Mouse (Mus musculus) neural tube, embryonic 11.5 days (tissue): ENCODE measurements around the gene Ttc34. TPM values are rescaled to one million over a fixed set of nuclear protein-coding genes. Genes with fewer than 3 reads are reported as not detected.
A peak's percentile ranks its signal among the peaks of the same experiment; 100 is the strongest.

Source experiments
- ATAC-seq: fragments of 200-750 bp; cut with Nextera tagmentation; 2 replicates; pipeline ENCODE4 v1.8.0; 2017; ENCODE audit warnings: moderate number of reproducible peaks, mild to moderate bottlenecking, moderate TSS enrichment, moderate library complexity; ENCODE audit not compliant: insufficient read depth, low FRiP score, low TSS enrichment
- DNase-seq: peaks from one replicate; pipeline ENCODE4 v3.0.0-alpha.2; 2015; ENCODE audit warnings: low spot score
- H3K27ac ChIP-seq: fragments of 300-500 bp; sonication (generic); 2 replicates; pipeline ENCODE4 v1.5.1; 2014; ENCODE audit warnings: low read depth, mild to moderate bottlenecking, low read length
- H3K27me3 ChIP-seq: fragments of 300-500 bp; sonication (generic); 2 replicates; pipeline ENCODE4 v1.6.1; 2014; ENCODE audit warnings: mild to moderate bottlenecking, low read length, mixed read lengths; ENCODE audit not compliant: control insufficient read depth, insufficient read depth
- H3K36me3 ChIP-seq: fragments of 300-500 bp; sonication (generic); 2 replicates; pipeline ENCODE4 v1.6.1; 2014; ENCODE audit warnings: mild to moderate bottlenecking, low read length, moderate library complexity, mixed read lengths; ENCODE audit not compliant: control insufficient read depth, insufficient read depth
- H3K4me1 ChIP-seq: fragments of 300-500 bp; sonication (generic); 2 replicates; pipeline ENCODE4 v1.6.1; 2014; ENCODE audit warnings: low read length, mixed read lengths; ENCODE audit not compliant: control insufficient read depth, insufficient read depth
- H3K4me2 ChIP-seq: fragments of 300-500 bp; sonication (generic); 2 replicates; pipeline ENCODE4 v1.6.1; 2014; ENCODE audit warnings: low read depth, mild to moderate bottlenecking, moderate library complexity
- H3K4me3 ChIP-seq: fragments of 300-500 bp; sonication (generic); 2 replicates; pipeline ENCODE4 v1.5.1; 2014; ENCODE audit warnings: low read depth, low read length
- H3K9ac ChIP-seq: fragments of 300-500 bp; sonication (generic); 2 replicates; pipeline ENCODE4 v1.6.1; 2014; ENCODE audit warnings: mild to moderate bottlenecking, low read length
- H3K9me3 ChIP-seq: fragments of 300-500 bp; sonication (generic); 2 replicates; pipeline ENCODE4 v1.6.1; 2016; ENCODE audit warnings: low read length; ENCODE audit not compliant: control insufficient read depth
- WGBS: fragments of 180-500 bp; shearing (Covaris S2); extraction: QIAGEN DNeasy Blood & Tissue Kit; methylation state at CpG from one replicate; pipeline ENCODE4 v1.1.7; 2014; 5-methylcytosine and 5-hydroxymethylcytosine counted together
- polyA plus RNA-seq: library from polyadenylated mRNA; unstranded; fragments of >200 nt; fragmentation: Nextera tagmentation; extraction: Ambion mirVana; gene quantifications from 2 replicates; pipeline ENCODE4 v1.2.1, GENCODE M21; 2014

Ttc34 gene
- 0.38 and 0.39 TPM in 2 replicates for polyA plus RNA-seq

DNA sequence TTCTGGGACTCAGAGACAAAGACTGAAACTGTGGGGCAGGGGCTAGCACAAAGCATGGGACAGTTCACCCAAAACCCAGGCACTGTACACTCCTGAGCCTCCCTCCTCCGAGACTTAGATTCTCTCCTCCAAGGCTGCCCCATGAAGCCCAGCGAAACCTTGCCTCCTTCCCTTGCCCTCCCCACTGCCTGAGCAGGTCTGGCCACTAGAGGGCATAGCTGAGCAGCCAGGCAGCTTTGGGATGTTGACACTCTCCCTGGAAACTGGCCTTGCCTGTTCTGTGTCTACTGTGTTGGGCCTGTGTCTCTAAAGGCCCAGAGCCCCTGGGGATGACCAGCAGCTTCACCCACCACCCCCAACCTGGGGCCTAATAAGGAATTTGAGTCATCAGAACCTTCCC, at the start of gene Ttc34:
Gene Ttc34, plus strand, starts transcription at position 290 of the 400 bp plus-strand sequence.
- no peak for ATAC-seq
- no peaks in the 10 kb centered on the region for H3K9me3 ChIP-seq
- 83% methylated on average over 2 of the region's 2 CpGs for WGBS

DNA sequence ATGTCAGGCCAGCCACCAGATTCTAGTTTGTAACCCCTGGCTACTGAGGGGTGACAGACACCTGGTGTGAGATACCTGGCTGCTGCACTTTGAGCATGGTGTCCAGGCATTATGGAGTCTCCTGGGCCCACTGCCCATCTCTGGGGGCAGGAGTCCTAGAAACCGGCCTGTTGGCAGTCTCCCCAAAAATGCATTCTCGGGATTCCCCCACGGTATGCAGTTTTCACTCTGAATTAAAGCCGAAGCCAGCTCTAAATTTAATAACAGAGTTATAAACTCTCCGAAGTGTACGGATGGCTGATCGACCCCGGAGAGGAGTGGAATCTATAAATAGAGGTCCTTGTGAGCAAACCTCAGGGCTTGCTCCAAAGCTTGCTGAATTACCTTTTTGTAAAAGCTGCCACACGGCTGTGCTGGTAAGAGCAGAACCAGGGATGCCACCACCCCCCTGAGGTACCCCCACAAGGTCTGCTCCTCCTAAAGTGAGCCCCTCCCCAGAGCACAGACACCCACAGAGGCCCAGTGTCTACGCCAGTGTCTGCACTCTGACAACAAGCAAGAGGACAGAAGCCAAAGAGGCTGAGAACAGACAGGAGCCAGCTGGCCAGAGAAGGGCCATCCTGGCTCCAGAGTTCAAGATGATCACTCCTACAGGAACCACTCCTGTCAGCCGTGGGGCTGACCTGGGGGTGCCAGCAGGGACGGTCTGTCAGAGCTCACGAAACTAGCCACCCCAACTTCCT, 49.1 kb upstream of the Ttc34 start:
- 79% methylated on average over 13 of the region's 13 CpGs for WGBS
- H3K9ac ChIP-seq = no peak overlapping the region
- no peak overlapping the region for H3K4me3 ChIP-seq

More for the DNA sequence above, at the start of gene Ttc34:
- Histone ChIP-seq H3K27me3 (no peaks in the 10 kb centered on the region), H3K36me3 (no peaks in the 10 kb centered on the region), H3K4me1 (no peaks in the 10 kb centered on the region), H3K9ac (no peak within 1 kb of the TSS), H3K4me2 (no peak within 1 kb of the TSS), H3K27ac (no peak within 1 kb of the TSS), H3K4me3 (no peak within 1 kb of the TSS)
- DNase-seq = peak; percentile 59

DNA sequence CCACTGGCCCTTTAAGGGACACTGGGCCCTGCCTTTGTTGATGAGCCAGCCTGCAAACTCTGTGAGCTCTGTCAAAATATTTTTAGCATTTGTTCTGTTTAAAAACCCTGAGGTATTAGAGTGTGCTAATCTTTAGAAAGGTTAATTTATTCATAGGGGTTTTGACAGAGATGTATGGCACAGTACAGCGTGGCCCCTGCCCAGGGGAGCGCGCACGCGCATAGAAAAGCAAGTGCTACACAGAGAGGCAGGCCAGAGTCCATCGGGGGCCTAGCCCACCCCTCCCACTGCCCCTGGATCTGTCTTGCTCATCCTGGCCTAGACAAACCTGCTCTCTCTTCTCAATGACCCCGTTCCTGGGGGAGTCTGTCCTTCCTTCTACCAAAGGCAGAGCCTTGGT, 45.4 kb upstream of the Ttc34 start:
- Histone ChIP-seq H3K9me3 (no peaks in the 10 kb centered on the region), H3K27me3 (no peaks in the 10 kb centered on the region), H3K4me1 (no peaks in the 10 kb centered on the region), H3K9ac (no peak overlapping the region), H3K4me2 (no peak overlapping the region), H3K36me3 (no peaks in the 10 kb centered on the region), H3K4me3 (no peak overlapping the region), H3K27ac (no peak overlapping the region)
- no peak for DNase-seq
- WGBS = 75% methylated on average over 7 of the region's 7 CpGs
- ATAC-seq = no peak

More for the DNA sequence above, 49.1 kb upstream of the Ttc34 start:
- no peak for ATAC-seq
- Histone ChIP-seq H3K4me1 (peaks cover 5% of the 10 kb centered on the region), H3K9me3 (no peaks in the 10 kb centered on the region), H3K27ac (no peak overlapping the region), H3K4me2 (no peak overlapping the region), H3K27me3 (no peaks in the 10 kb centered on the region), H3K36me3 (no peaks in the 10 kb centered on the region)
- DNase-seq = no peak

DNA sequence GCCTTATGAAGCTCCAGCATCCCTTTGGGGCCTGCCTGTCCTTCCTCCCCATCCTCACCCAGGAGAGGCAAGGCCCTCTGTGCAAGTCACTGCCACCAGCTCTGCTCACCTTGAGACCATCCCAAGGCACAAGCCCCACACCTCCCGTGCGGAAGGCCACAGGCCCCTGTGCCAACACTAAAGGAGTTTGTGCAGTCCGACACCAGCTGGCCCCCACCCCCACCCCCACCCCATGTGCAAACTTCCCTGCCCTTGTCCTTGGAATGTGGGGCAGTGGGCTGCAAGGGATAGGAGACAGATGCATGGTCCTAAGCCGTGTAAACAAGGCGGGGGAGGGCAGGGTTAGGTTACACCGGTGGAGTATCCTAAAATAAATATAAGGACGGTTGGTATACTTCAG, 43.8 kb upstream of the Ttc34 start:
- H3K4me2 ChIP-seq = no peak overlapping the region
- no peak overlapping the region for H3K9ac ChIP-seq
- no peaks in the 10 kb centered on the region for H3K9me3 ChIP-seq
- DNase-seq (no peak), ATAC-seq (no peak)
- no peaks in the 10 kb centered on the region for H3K36me3 ChIP-seq
- no peak overlapping the region for H3K4me3 ChIP-seq
- H3K27me3 ChIP-seq = no peaks in the 10 kb centered on the region
- 80% methylated on average over 7 of the region's 7 CpGs for WGBS
- H3K4me1 ChIP-seq = no peaks in the 10 kb centered on the region
- H3K27ac ChIP-seq = no peak overlapping the region

DNA sequence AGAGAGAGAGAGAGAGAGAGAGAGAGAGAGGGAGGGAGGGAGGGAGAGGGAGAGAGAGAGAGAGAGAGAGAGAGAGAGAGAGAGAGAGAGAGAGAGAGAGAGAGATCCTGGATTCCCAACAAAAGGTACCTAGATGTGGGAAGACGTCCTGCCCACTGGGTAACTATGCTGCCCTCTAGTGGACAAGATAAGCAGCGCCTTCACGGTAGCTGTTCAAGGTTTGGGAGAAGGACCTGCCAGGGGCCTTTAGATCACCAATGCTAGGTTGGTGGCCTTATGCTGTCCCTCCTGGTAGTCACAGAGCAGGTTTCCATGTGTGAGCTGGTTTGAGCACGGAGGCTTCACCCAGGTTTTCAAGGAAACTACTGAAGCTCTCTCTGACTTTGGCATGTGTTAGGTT, 39.4 kb upstream of the Ttc34 start:
- DNase-seq (peak; percentile 70), ATAC-seq (no peak)
- Histone ChIP-seq H3K9ac (no peak overlapping the region), H3K27me3 (peaks cover 16% of the 10 kb centered on the region), H3K4me1 (peaks cover 5% of the 10 kb centered on the region), H3K36me3 (no peaks in the 10 kb centered on the region), H3K9me3 (no peaks in the 10 kb centered on the region), H3K27ac (no peak overlapping the region), H3K4me2 (no peak overlapping the region), H3K4me3 (no peak overlapping the region)
- 5% methylated on average over 4 of the region's 4 CpGs for WGBS

DNA sequence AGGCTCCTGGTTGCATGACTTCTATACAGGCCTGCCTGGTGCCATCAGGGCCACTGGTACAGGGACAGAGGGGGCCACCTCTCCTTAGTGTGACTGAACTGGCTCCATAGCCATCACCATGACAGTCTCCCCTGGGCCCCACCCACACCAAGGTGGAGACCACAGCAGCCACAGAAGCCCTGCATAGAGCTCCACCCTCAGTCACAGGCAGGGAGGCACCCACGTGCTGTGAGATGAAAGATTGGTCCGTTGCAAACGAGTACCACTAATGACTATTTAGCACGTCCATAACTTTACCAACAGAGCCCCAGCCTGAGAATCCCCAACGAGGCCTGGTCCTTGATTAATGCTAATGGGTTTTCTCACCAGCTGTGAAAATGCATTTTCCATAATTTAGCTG, 36.7 kb upstream of the Ttc34 start:
- WGBS = 41% methylated on average over 5 of the region's 5 CpGs
- Histone ChIP-seq H3K4me3 (no peak overlapping the region), H3K4me2 (no peak overlapping the region), H3K9ac (no peak overlapping the region), H3K27me3 (peaks cover 16% of the 10 kb centered on the region), H3K9me3 (no peaks in the 10 kb centered on the region), H3K4me1 (peaks cover 5% of the 10 kb centered on the region), H3K36me3 (no peaks in the 10 kb centered on the region), H3K27ac (no peak overlapping the region)
- no peak for DNase-seq
- no peak for ATAC-seq

DNA sequence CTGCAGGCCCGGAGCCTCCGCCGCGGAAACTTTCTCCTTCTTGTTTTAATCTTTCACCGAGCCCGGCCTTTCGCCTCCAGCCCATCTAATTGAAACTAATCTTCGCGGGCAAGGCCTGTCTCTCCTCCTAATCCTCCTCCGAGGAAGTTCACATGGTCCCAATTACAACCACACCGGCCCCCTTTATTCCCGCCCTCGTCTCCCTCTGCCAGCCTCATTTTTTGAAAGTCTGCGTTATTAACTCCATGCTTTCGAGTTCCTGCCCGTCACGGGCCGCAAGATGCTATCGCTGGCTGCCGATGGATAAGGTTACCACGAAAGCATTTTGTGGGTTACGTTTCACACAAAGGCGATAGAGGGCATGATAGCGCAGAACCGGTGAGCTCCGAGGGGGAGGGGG, 35.0 kb upstream of the Ttc34 start:
- Histone ChIP-seq H3K4me3 (no peak overlapping the region), H3K27me3 (peaks cover 16% of the 10 kb centered on the region), H3K27ac (no peak overlapping the region), H3K4me2 (no peak overlapping the region), H3K36me3 (no peaks in the 10 kb centered on the region), H3K9ac (0 out of 2 replicates have a peak overlapping the region, but pooled peaks have one; percentile 5), H3K4me1 (peaks cover 5% of the 10 kb centered on the region), H3K9me3 (no peaks in the 10 kb centered on the region)
- ATAC-seq (no peak), DNase-seq (no peak)
- WGBS = 7% methylated on average over 26 of the region's 26 CpGs

DNA sequence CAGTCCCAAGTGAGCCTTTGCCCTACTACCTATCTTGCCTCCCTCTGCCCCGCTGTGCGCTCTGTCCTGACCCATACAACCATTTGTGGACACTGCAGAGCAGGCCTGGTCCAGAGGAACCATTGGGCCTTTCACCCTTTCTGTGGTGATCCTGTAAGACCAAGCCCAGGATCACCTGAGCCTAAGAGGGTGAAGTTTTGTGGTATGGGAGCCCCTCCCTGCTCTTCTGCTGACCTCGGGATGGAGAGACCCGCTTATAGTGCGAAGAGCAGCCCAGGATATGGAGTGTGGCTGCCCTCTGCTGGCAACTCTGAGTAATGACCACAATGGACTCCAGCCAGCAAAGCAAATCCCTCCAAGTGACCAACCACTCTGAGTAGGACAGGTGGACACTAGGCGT, 11.6 kb upstream of the Ttc34 start:
- Histone ChIP-seq H3K36me3 (no peaks in the 10 kb centered on the region), H3K4me1 (0 out of 2 replicates have a peak, but pooled peaks cover 6% of the 10 kb centered on the region), H3K27ac (no peak overlapping the region), H3K27me3 (no peaks in the 10 kb centered on the region), H3K9me3 (no peaks in the 10 kb centered on the region), H3K4me3 (no peak overlapping the region), H3K4me2 (no peak overlapping the region), H3K9ac (no peak overlapping the region)
- WGBS = 33% methylated on average over 6 of the region's 6 CpGs
- DNase-seq (peak; percentile 80), ATAC-seq (peak; percentile 53)

DNA sequence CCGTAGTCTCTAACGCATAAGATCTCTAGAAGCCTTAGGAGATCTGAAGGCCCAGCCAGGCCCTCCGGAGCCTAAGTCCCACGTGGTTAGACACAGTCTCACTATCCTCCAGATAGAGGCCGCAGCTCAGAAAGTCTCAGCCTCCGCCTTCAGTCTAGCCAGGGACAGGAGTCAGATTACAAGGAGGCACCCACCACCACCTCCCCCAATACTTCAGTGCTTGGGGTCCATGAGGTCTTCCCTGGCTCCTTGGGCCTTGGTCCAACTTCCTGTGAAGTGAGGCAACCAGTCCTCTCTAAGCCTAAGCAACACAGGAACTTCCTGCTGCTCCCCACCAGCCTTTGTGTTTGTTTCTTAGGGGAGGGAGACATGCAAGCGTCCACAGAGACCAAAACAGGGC, 11.0 kb upstream of the Ttc34 start:
- H3K9me3 ChIP-seq = no peaks in the 10 kb centered on the region
- no peaks in the 10 kb centered on the region for H3K36me3 ChIP-seq
- WGBS = 57% methylated on average over 7 of the region's 7 CpGs
- no peak overlapping the region for H3K4me3 ChIP-seq
- no peak overlapping the region for H3K9ac ChIP-seq
- 0 out of 2 replicates have a peak, but pooled peaks cover 6% of the 10 kb centered on the region for H3K4me1 ChIP-seq
- no peak overlapping the region for H3K4me2 ChIP-seq
- H3K27ac ChIP-seq = no peak overlapping the region
- DNase-seq (no peak), ATAC-seq (no peak)
- no peaks in the 10 kb centered on the region for H3K27me3 ChIP-seq
